Mouse (Mus musculus) G1E (cell line): ENCODE data around the gene Pdcd10. TPM values are rescaled to one million over a fixed set of nuclear protein-coding genes. Genes with fewer than 3 reads are reported as not detected.

ENCODE experiments used
- ATAC-seq: 2 replicates; pipeline ENCODE4 v1.8.0; 2016; ENCODE audit warnings: mild to moderate bottlenecking; ENCODE audit not compliant: insufficient number of reproducible peaks, poor library complexity, low FRiP score, severe bottlenecking; ENCODE audit errors: extremely low read depth
- DNase-seq: peaks from one replicate; pipeline ENCODE4 v3.0.0; 2012; ENCODE audit warnings: low spot score
- H3K27me3 ChIP-seq: 2 replicates; pipeline ENCODE4 v1.6.1; 2012; ENCODE audit warnings: mild to moderate bottlenecking, low read length, inconsistent platforms; ENCODE audit not compliant: insufficient read depth
- H3K36me3 ChIP-seq: replicated peaks from 2 replicates; pipeline ENCODE3; 2012; ENCODE audit warnings: mild to moderate bottlenecking, inconsistent platforms
- H3K4me1 ChIP-seq: 2 replicates; pipeline ENCODE4 v1.6.1; 2012; ENCODE audit warnings: low read depth, low read length, inconsistent platforms, mixed read lengths; ENCODE audit not compliant: insufficient read depth
- H3K4me3 ChIP-seq: 2 replicates; pipeline ENCODE4 v1.5.1; 2012; ENCODE audit warnings: low read depth, mild to moderate bottlenecking, inconsistent platforms, low read length, moderate library complexity, mixed read lengths
- H3K9me3 ChIP-seq: replicated peaks from 2 replicates; pipeline ENCODE4 v1.6.1; 2012; ENCODE audit warnings: inconsistent platforms
- CTCF ChIP-seq: IDR thresholded peaks from 2 replicates; pipeline ENCODE4 v1.5.1; 2012; ENCODE audit warnings: low read depth, low read length, inconsistent platforms, mixed read lengths
- GATA1 ChIP-seq: IDR thresholded peaks from 2 replicates; pipeline ENCODE4 v1.6.1; 2012; ENCODE audit warnings: borderline replicate concordance, low read length, inconsistent platforms, mixed read lengths
- GATA2 ChIP-seq: IDR thresholded peaks from 2 replicates; pipeline ENCODE4 v1.6.1; 2012; ENCODE audit warnings: low read depth, low read length, inconsistent platforms, borderline replicate concordance
- POLR2AphosphoS5 ChIP-seq: IDR thresholded peaks from 2 replicates; pipeline ENCODE4 v1.6.1; 2012; ENCODE audit warnings: low read depth, low read length, inconsistent platforms; ENCODE audit not compliant: insufficient replicate concordance
- TAL1 ChIP-seq: conservative IDR thresholded peaks from 2 replicates; pipeline ENCODE4 v1.6.1; 2012; ENCODE audit warnings: low read depth, low read length, inconsistent platforms, mixed read lengths
- polyA plus RNA-seq: library from polyadenylated mRNA; stranded (reverse); fragments of >175 nt; gene quantifications from 2 replicates; pipeline ENCODE4 v1.2.3, GENCODE M21; 2012
- total RNA-seq, 2 experiments: library from RNA; stranded (forward) in 1 of 2; stranded (reverse) in 1 of 2; fragments of 200-1000 nt in 1 of 2; fragments of >200 nt in 1 of 2; fragmentation: Nextera tagmentation in 1 of 2; gene quantifications; 2 replicates each; pipeline ENCODE4 v1.2.3; 2014 to 2017

The Pdcd10 gene
- total and polyA plus RNA-seq, 3 experiments, result 3.6 to 114 (median 29.2) TPM

DNA sequence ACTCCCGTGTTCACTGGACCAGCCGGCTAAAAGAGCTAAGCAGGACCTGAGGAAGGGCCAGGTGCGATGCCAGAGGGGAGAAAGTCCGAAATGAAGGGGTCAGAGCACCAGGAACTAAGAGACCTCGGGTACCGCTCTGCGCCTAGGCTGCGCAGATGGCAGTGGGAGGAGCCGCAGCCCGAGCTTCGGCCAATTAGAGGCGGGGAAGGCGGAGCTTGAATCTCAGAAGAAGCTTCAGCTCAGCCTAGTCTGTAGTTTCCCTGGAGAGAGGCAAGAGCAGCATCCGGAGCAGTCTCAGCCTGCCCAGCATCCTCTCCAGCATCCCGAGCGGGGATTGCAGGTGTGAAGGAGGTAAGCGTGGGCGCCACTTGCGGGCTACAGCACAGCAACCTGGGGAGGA is 636 bp upstream of the Pdcd10 start, which contains the start of gene Serpini1:
Gene Serpini1, plus strand, starts transcription at position 256 of the 400 bp plus-strand sequence.
- DNase-seq (peak; percentile 75), ATAC-seq (peak; percentile 76)
- H3K36me3 ChIP-seq, result peaks cover 2% of the 10 kb centered on the region
- H3K4me3 ChIP-seq, result peak within 1 kb of the TSS; percentile 94
- TF ChIP-seq TAL1, result no peak
- TF ChIP-seq GATA1, result no peak
- no peak for TF ChIP-seq CTCF
- no peak for TF ChIP-seq POLR2AphosphoS5
- TF ChIP-seq GATA2, result no peak
- no peaks in the 10 kb centered on the region for H3K9me3 ChIP-seq
- peaks cover 18% of the 10 kb centered on the region for H3K4me1 ChIP-seq
- no peaks in the 10 kb centered on the region for H3K27me3 ChIP-seq

DNA sequence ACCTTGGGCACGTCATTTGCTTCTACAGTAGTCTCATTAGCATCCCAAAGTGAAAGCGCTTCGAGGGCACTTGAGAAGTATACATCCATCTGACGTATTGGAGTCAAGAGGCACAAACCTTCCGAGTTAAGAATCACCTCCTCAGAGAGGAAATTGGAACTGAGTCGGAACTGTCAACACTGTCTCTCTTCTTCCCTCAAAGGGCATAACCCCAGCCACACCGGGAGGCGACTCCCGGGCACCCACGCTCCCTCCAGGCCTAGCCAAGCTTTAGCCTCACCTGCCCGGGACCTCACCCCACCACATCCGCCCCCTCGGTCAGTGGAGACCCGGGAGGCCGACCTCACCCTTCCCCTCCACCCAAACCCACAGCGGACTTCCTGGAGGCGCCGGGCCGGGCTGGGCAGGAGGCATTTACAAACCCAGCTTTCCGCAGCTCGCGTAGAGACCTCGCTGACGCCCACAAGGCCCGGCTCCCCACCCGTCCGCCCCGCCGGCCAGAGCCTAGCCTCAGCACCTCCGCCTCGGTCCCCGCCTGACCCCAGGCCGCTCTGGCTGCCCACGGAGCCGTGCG is 448 bp downstream of the Pdcd10 start:
- no peaks in the 10 kb centered on the region for H3K9me3 ChIP-seq
- H3K4me3 ChIP-seq, result peak overlapping the region; percentile 94
- DNase-seq (peak; percentile 18), ATAC-seq (no peak)
- no peaks in the 10 kb centered on the region for H3K27me3 ChIP-seq
- TF ChIP-seq POLR2AphosphoS5 (no peak), GATA2 (no peak), CTCF (no peak), TAL1 (no peak), GATA1 (no peak)
- H3K36me3 ChIP-seq, result peaks cover 3% of the 10 kb centered on the region
- peaks cover 18% of the 10 kb centered on the region for H3K4me1 ChIP-seq

DNA sequence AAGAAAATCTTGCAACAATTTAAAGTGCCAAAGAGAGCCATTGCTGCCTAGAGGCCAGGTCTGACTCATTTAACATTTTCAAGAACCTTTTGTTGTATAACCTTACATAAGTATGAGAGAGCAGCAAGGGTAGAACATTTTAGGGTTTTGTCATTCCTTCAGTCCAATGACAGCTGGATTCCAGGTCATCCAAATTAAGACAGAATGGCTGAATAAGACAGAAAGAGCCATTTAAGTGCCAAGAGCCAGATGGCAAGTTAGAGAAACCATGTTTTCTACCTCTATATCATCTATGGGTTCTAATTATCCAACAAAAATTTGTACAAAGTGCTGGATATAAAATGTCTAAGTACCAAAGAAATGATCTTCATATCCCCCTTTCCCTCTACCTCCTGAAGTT is 5.4 kb downstream of the Pdcd10 start:
- Histone ChIP-seq H3K9me3 (no peaks in the 10 kb centered on the region), H3K4me3 (no peak overlapping the region), H3K27me3 (no peaks in the 10 kb centered on the region), H3K4me1 (peaks cover 9% of the 10 kb centered on the region), H3K36me3 (peaks cover 6% of the 10 kb centered on the region)
- no peak for TF ChIP-seq GATA1
- no peak for TF ChIP-seq POLR2AphosphoS5
- no peak for TF ChIP-seq TAL1
- TF ChIP-seq CTCF, result no peak
- no peak for TF ChIP-seq GATA2
- DNase-seq (no peak), ATAC-seq (no peak)

DNA sequence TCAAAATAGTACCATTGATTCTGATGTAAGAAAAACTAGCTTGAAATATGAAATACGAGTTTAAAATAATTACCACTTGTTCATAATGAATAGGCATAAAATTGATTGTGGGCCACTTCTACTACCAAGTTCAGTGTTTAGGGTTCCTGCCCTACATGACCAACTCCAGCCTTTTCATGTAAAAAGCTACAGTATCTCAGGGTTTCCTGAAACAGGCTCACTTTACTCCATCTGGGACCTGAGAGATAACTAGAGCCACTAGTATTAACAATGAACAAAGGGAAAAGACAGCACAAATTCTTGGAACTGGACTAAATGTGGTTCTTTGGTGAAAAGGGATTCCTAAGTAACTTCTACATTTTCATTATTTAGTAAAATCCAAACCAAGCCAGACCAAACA is 12.4 kb downstream of the Pdcd10 start:
- Histone ChIP-seq H3K27me3 (no peaks in the 10 kb centered on the region), H3K36me3 (peaks cover 4% of the 10 kb centered on the region), H3K4me3 (no peak overlapping the region), H3K9me3 (no peaks in the 10 kb centered on the region), H3K4me1 (peaks cover 21% of the 10 kb centered on the region)
- TF ChIP-seq POLR2AphosphoS5 (no peak), TAL1 (peak; percentile 35; the same call in 1 of the 2 replicates), CTCF (no peak)
- DNase-seq (peak; percentile 10), ATAC-seq (peak; percentile 73)

DNA sequence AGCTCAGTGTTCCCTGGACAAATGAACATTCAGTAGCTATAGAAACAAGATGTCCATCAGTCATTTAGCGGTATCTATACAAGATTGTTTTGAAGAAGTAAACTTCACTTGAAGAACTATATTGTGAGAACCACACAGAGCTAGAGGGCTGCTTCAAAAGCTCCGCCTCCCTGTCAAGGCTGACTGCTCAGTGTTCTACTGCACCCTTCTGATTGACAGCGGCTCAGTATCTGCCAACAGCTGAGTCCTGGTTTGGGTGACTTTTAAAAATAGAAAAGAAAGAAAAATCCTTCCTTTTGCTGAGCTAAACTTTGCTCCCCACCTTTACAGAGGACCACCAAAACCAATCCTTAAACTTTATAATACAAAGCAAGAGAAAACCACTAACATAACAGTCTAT is 13.8 kb downstream of the Pdcd10 start:
- H3K36me3 ChIP-seq, result peaks cover 10% of the 10 kb centered on the region
- H3K9me3 ChIP-seq, result no peaks in the 10 kb centered on the region
- peaks cover 21% of the 10 kb centered on the region for H3K4me1 ChIP-seq
- no peak for DNase-seq
- no peaks in the 10 kb centered on the region for H3K27me3 ChIP-seq
- no peak overlapping the region for H3K4me3 ChIP-seq
- ATAC-seq, result no peak
- TF ChIP-seq GATA2 (no peak), POLR2AphosphoS5 (no peak), TAL1 (no peak), CTCF (no peak), GATA1 (no peak)

DNA sequence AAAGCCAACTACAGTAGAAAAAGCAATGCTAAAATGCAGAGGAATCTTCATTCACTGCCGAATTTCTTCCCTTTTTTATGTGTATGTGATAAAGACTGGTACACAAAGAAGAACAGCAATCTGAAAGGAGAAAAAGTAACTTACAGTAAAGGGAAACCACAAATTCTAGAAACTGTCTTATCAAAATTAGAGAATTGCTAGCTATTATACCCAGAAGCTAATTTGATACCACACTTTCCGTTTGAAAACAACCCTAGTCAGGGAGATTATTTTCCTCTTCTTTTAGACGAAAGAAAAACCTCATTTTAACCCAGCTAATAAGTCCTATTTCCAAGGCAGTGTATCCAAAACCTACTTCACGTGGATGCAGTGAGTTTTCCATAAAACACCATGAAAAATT is 15.4 kb downstream of the Pdcd10 start:
- DNase-seq, result no peak
- TF ChIP-seq GATA2 (no peak), TAL1 (no peak), GATA1 (no peak), CTCF (no peak), POLR2AphosphoS5 (no peak)
- Histone ChIP-seq H3K27me3 (no peaks in the 10 kb centered on the region), H3K9me3 (no peaks in the 10 kb centered on the region), H3K4me1 (peaks cover 21% of the 10 kb centered on the region), H3K36me3 (peaks cover 13% of the 10 kb centered on the region), H3K4me3 (no peak overlapping the region)
- ATAC-seq, result no peak

DNA sequence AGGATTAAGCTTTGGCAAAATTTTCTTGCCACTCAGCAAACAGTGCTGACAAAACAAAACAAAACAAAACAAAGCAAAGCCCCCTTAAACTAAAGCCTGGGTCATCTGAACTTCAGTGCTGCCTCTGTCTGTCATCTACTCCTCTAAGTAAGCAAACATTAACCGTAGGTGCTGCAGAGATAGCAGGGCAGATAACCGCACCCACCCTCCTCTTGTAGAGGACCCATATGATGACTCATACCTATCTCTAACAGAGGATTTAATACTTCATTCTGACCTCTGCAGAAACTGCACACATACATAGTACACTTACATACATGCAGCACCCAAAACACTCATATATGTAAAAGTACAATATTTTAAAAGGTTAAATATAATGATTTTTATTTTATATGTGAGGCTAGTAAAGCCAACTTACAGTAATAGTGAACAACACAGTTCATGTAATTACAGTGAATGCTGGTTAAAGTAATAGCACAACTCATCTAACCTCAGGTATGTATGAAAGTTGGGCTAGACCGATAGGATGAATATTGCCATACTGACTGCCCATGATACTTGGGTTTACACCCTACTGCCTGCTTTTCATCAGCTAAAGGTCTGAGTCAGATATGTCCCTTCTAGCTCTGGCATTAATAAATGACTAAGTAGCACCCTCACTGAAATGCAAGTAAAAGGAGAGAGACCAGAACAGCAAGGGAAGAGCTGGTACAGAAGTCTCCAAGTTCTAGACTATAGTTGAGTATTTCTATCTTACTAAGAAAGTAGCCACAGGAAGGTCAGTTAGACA is 22.4 kb downstream of the Pdcd10 start:
- DNase-seq, result no peak
- H3K4me1 ChIP-seq, result peaks cover 6% of the 10 kb centered on the region; the same call in 1 of the 2 replicates
- peak; percentile 60 for ATAC-seq

More for the DNA sequence above, 22.4 kb downstream of the Pdcd10 start:
- H3K27me3 ChIP-seq, result no peaks in the 10 kb centered on the region
- TF ChIP-seq TAL1, result no peak
- TF ChIP-seq CTCF, result no peak
- no peak for TF ChIP-seq GATA1
- no peak for TF ChIP-seq GATA2
- TF ChIP-seq POLR2AphosphoS5, result no peak
- H3K9me3 ChIP-seq, result no peaks in the 10 kb centered on the region
- peaks cover 21% of the 10 kb centered on the region for H3K36me3 ChIP-seq
- no peak overlapping the region for H3K4me3 ChIP-seq
